Mouse (Mus musculus): ENCODE data around the gene Cux2. TPM values are rescaled to one million over a fixed set of nuclear protein-coding genes. Genes with fewer than 3 reads are reported as not detected.

The Cux2 gene
- 10 to 100 TPM; 36.4 to 39.4 TPM for total RNA-seq (2021)
- long read RNA-seq, experiment 1, full-length matches to known transcripts, result 1 of 5 reads
- long read RNA-seq, experiment 1, partial matches to known transcripts, result 0 of 5 reads
- long read RNA-seq, experiment 1, other reads (novel, unspliced or antisense), result 4 of 5 reads
- long read RNA-seq, experiment 2, partial matches to known transcripts, result 0 of 7 reads
- long read RNA-seq, experiment 2, other reads (novel, unspliced or antisense), result 6 of 7 reads

GRCm38 (mm10) chr5:122050017-122050831 lies at the start of gene Cux2:
Gene Cux2 (minus strand): TSS chr5:122050102.
- DNase-seq (ENCODE audit: low spot score in 2 of 2), result peak; percentile 53 to 66

- DNase-seq (ENCODE audit: low spot score in 2 of 2), result no peak
Observed at GRCm38 (mm10) chr5:122094439-122094838, 44.5 kb upstream of the Cux2 start.

GRCm38 (mm10) chr5:122093734-122094133 lies 43.8 kb upstream of the Cux2 start:
- no peak for DNase-seq (ENCODE audit: low spot score in 2 of 2)

- DNase-seq (ENCODE audit: low spot score in 2 of 2), result no peak
Observed at GRCm38 (mm10) chr5:122092794-122093193, 42.9 kb upstream of the Cux2 start.

- peak in 1 of 2 experiments; percentile 37 for DNase-seq (ENCODE audit: low spot score in 2 of 2)
Observed at GRCm38 (mm10) chr5:122091070-122091469, 41.2 kb upstream of the Cux2 start.

- DNase-seq (ENCODE audit: low spot score in 2 of 2), result no peak
Observed at GRCm38 (mm10) chr5:122089664-122090063, 39.8 kb upstream of the Cux2 start.

GRCm38 (mm10) chr5:122088917-122089316 lies 39.0 kb upstream of the Cux2 start:
- peak; percentile 89 to 90 for DNase-seq (ENCODE audit: low spot score in 2 of 2)

- no peak for DNase-seq (ENCODE audit: low spot score in 2 of 2)
Observed at GRCm38 (mm10) chr5:122086121-122086520, 36.2 kb upstream of the Cux2 start.

- DNase-seq (ENCODE audit: low spot score in 2 of 2), result no peak
Observed at GRCm38 (mm10) chr5:122085291-122085690, 35.4 kb upstream of the Cux2 start.

GRCm38 (mm10) chr5:122084470-122084869 lies 34.6 kb upstream of the Cux2 start:
- no peak for DNase-seq (ENCODE audit: low spot score in 2 of 2)

- no peak for DNase-seq (ENCODE audit: low spot score in 2 of 2)
Observed at GRCm38 (mm10) chr5:122083282-122083681, 33.4 kb upstream of the Cux2 start.

- no peak for DNase-seq (ENCODE audit: low spot score in 2 of 2)
Observed at GRCm38 (mm10) chr5:122081471-122081870, 31.6 kb upstream of the Cux2 start.

GRCm38 (mm10) chr5:122080930-122081329 lies 31.0 kb upstream of the Cux2 start:
- peak; percentile 68 to 78 for DNase-seq (ENCODE audit: low spot score in 2 of 2)

GRCm38 (mm10) chr5:122079796-122080195 lies 29.9 kb upstream of the Cux2 start:
- no peak for DNase-seq (ENCODE audit: low spot score in 2 of 2)

GRCm38 (mm10) chr5:122077244-122077643 lies 27.3 kb upstream of the Cux2 start:
- no peak for DNase-seq (ENCODE audit: low spot score in 2 of 2)

- DNase-seq (ENCODE audit: low spot score in 2 of 2), result no peak
Observed at GRCm38 (mm10) chr5:122075736-122076135, 25.8 kb upstream of the Cux2 start.

- no peak for DNase-seq (ENCODE audit: low spot score in 2 of 2)
Observed at GRCm38 (mm10) chr5:122071997-122072396, 22.1 kb upstream of the Cux2 start.

GRCm38 (mm10) chr5:122070963-122071800 lies 21.3 kb upstream of the Cux2 start:
- no peak for DNase-seq (ENCODE audit: low spot score in 2 of 2)

GRCm38 (mm10) chr5:122068563-122068962 lies 18.7 kb upstream of the Cux2 start:
- DNase-seq (ENCODE audit: low spot score in 2 of 2), result no peak

- peak in 1 of 2 experiments; percentile 77 for DNase-seq (ENCODE audit: low spot score in 2 of 2)
Observed at GRCm38 (mm10) chr5:122063204-122063933, 13.5 kb upstream of the Cux2 start.

- no peak for DNase-seq (ENCODE audit: low spot score in 2 of 2)
Observed at GRCm38 (mm10) chr5:122062479-122062878, 12.6 kb upstream of the Cux2 start.

Measured in layer of hippocampus, postnatal 14 days (tissue).